Mouse (Mus musculus): ENCODE results near the gene Klf16. TPM values are rescaled to one million over a fixed set of nuclear protein-coding genes. Genes with fewer than 3 reads are reported as not detected.

The Klf16 gene
- 7.1 and 8.1 TPM in 2 replicates for polyA plus RNA-seq (2016; fragmentation: Nextera tagmentation; extraction: Ambion mirVana)

GRCm38 (mm10) chr10:80577195-80578130, at the start of gene Klf16:
Klf16 (minus strand) TSS chr10:80577321.
- H3K4me3 ChIP-seq, result peak within 1 kb of the TSS; percentile 77
- 1% methylated on average over 65 of the region's 97 CpGs for WGBS
- H3K27me3 ChIP-seq, result no peaks in the 10 kb centered on the region
- H3K9ac ChIP-seq, result peak within 1 kb of the TSS; percentile 83
- 0 out of 2 replicates have a peak, but pooled peaks cover 1% of the 10 kb centered on the region for H3K36me3 ChIP-seq
- H3K27ac ChIP-seq, result peak within 1 kb of the TSS; percentile 81
- H3K4me1 ChIP-seq, result peaks cover 46% of the 10 kb centered on the region
- ATAC-seq (ENCODE audit: low FRiP score), result peak; percentile 80
- no peaks in the 10 kb centered on the region for H3K9me3 ChIP-seq (replicated peaks)
- peak within 1 kb of the TSS; percentile 96 for H3K4me2 ChIP-seq (replicated peaks)

- H3K9ac ChIP-seq, result peak overlapping the region; percentile 24; the same call in 1 of the 2 replicates
- 95% methylated on average over 4 of the region's 4 CpGs for WGBS
- H3K27ac ChIP-seq, result no peak overlapping the region
- H3K4me1 ChIP-seq, result peaks cover 53% of the 10 kb centered on the region
- no peak overlapping the region for H3K4me2 ChIP-seq (replicated peaks)
- no peak for ATAC-seq (ENCODE audit: low FRiP score)
- no peak overlapping the region for H3K4me3 ChIP-seq
- H3K27me3 ChIP-seq, result no peaks in the 10 kb centered on the region
- 0 out of 2 replicates have a peak, but pooled peaks cover 8% of the 10 kb centered on the region for H3K36me3 ChIP-seq
- no peaks in the 10 kb centered on the region for H3K9me3 ChIP-seq (replicated peaks)
These were observed 48.6 kb upstream of the Klf16 start for GRCm38 (mm10) chr10:80625764-80626163.

- H3K27ac ChIP-seq, result peak overlapping the region; percentile 84
- H3K4me1 ChIP-seq, result peaks cover 39% of the 10 kb centered on the region
- 16% methylated on average over 15 of the region's 15 CpGs for WGBS
- H3K9ac ChIP-seq, result peak overlapping the region; percentile 94
- no peak for ATAC-seq (ENCODE audit: low FRiP score)
- no peaks in the 10 kb centered on the region for H3K27me3 ChIP-seq
- H3K4me2 ChIP-seq (replicated peaks), result peak overlapping the region; percentile 98
- H3K4me3 ChIP-seq, result peak overlapping the region; percentile 85
- H3K36me3 ChIP-seq, result no peaks in the 10 kb centered on the region
- H3K9me3 ChIP-seq (replicated peaks), result no peaks in the 10 kb centered on the region
These were observed 46.5 kb upstream of the Klf16 start for GRCm38 (mm10) chr10:80623457-80624191.

GRCm38 (mm10) chr10:80622661-80623456, 45.7 kb upstream of the Klf16 start, which contains the start of gene Csnk1g2:
Csnk1g2 (plus strand) TSS chr10:80622838.
- H3K36me3 ChIP-seq, result no peaks in the 10 kb centered on the region
- H3K9me3 ChIP-seq (replicated peaks), result no peaks in the 10 kb centered on the region
- no peak; the same call in 1 of the 2 replicates for ATAC-seq (ENCODE audit: low FRiP score)
- WGBS, result 1% methylated on average over 54 of the region's 85 CpGs
- peak within 1 kb of the TSS; percentile 85 for H3K4me3 ChIP-seq
- H3K4me1 ChIP-seq, result peaks cover 38% of the 10 kb centered on the region
- no peaks in the 10 kb centered on the region for H3K27me3 ChIP-seq
- peak within 1 kb of the TSS; percentile 98 for H3K4me2 ChIP-seq (replicated peaks)
- H3K27ac ChIP-seq, result peak within 1 kb of the TSS; percentile 96
- H3K9ac ChIP-seq, result peak within 1 kb of the TSS; percentile 94

GRCm38 (mm10) chr10:80621940-80622660, 45.0 kb upstream of the Klf16 start:
- Histone ChIP-seq H3K9ac (peak overlapping the region; percentile 94; the same call in 1 of the 2 replicates), H3K4me3 (peak overlapping the region; percentile 85), H3K4me2 (replicated peaks) (peak overlapping the region; percentile 98), H3K4me1 (peaks cover 33% of the 10 kb centered on the region), H3K27me3 (no peaks in the 10 kb centered on the region), H3K36me3 (no peaks in the 10 kb centered on the region), H3K9me3 (replicated peaks) (no peaks in the 10 kb centered on the region), H3K27ac (peak overlapping the region; percentile 96)
- under 1% methylated on average over 64 of the region's 64 CpGs for WGBS
- peak; percentile 96 for ATAC-seq (ENCODE audit: low FRiP score)

GRCm38 (mm10) chr10:80621690-80621939, 44.5 kb upstream of the Klf16 start:
- Histone ChIP-seq H3K4me1 (peaks cover 33% of the 10 kb centered on the region), H3K27me3 (no peaks in the 10 kb centered on the region)
- WGBS, result 6% methylated on average over 9 of the region's 9 CpGs

DNA sequence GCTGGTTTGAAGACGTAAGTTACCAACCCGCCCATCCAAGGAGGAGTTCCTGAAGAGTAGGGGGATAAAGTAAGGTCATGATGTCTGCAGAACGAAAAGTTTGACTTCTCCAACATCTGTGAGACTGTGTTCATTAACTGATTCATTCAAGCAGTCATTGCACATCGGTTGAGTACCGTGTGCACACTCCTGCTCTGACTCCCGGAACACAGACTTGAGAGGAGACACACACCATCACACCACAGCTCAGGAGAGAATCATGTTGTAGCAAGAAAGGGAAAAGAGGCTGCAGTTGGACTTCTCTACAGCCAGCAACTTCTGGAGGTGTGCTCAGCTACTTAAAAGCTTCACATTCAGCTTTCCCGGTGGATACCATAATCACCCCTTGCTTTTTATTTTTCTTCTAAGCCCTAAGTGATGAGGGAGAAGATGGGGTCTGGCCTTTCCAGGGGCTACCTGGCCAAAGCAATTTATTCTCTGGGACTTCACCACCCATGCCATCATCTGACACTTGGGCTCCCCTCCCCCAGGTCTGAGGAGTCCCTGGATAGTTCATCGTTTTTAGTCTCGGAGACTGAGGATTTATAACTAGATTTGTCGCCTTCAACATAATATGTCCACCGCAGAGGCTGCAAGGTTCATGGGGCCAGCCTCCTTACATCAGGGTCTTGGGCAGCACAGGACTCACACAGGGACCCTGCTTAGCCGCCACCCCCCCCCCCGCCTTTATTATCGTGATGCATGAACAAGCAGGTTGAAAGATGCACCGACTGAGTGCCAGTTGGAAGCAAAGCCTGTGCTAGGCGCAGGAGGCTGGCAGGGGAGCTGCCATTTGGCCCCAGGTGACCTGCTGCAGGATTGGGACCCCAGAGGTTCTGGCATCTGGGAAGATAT, 43.9 kb upstream of the Klf16 start:
- peak overlapping the region; percentile 70 for H3K9ac ChIP-seq
- no peak for ATAC-seq (ENCODE audit: low FRiP score)
- H3K27ac ChIP-seq, result peak overlapping the region; percentile 96
- H3K36me3 ChIP-seq, result peaks cover 6% of the 10 kb centered on the region
- no peaks in the 10 kb centered on the region for H3K27me3 ChIP-seq
- peaks cover 33% of the 10 kb centered on the region for H3K4me1 ChIP-seq
- no peaks in the 10 kb centered on the region for H3K9me3 ChIP-seq (replicated peaks)
- H3K4me2 ChIP-seq (replicated peaks), result peak overlapping the region; percentile 59
- H3K4me3 ChIP-seq, result peak overlapping the region; percentile 85
- 55% methylated on average over 16 of the region's 16 CpGs for WGBS

More at GRCm38 (mm10) chr10:80621690-80621939, 44.5 kb upstream of the Klf16 start:
- Histone ChIP-seq H3K9me3 (replicated peaks) (no peaks in the 10 kb centered on the region), H3K27ac (peak overlapping the region; percentile 96), H3K36me3 (no peaks in the 10 kb centered on the region), H3K9ac (peak overlapping the region; percentile 70), H3K4me3 (peak overlapping the region; percentile 85), H3K4me2 (replicated peaks) (peak overlapping the region; percentile 59)
- ATAC-seq (ENCODE audit: low FRiP score), result no peak

DNA sequence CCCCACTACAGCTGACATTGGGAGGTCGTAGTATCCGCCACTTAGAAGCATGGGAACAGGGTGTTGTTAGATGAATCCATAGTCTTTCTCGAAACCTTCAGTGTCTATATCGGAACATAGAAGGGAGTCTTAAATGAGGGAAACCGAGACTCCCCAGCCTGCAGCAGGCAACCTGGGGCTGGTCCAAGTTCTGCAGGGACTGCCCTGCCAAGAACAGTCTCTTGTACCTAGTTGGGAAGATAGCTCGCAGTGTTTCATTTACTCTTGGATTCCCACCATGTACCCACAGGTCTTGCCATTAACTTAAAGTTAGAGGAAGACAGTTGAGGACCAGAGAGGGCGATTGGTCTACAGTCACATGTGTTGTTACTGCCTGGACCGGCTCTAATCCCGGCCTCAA, 43.2 kb upstream of the Klf16 start:
- H3K27ac ChIP-seq, result no peak overlapping the region
- 88% methylated on average over 9 of the region's 9 CpGs for WGBS

GRCm38 (mm10) chr10:80619465-80620244, 42.5 kb upstream of the Klf16 start:
- no peak for ATAC-seq (ENCODE audit: low FRiP score)
- H3K27me3 ChIP-seq, result no peaks in the 10 kb centered on the region
- no peak overlapping the region for H3K9ac ChIP-seq
- H3K4me3 ChIP-seq, result no peak overlapping the region
- no peak overlapping the region for H3K27ac ChIP-seq
- WGBS, result 31% methylated on average over 8 of the region's 8 CpGs
- peaks cover 24% of the 10 kb centered on the region for H3K4me1 ChIP-seq
- H3K4me2 ChIP-seq (replicated peaks), result no peak overlapping the region
- no peaks in the 10 kb centered on the region for H3K9me3 ChIP-seq (replicated peaks)
- peaks cover 19% of the 10 kb centered on the region for H3K36me3 ChIP-seq

More for the DNA sequence above, 43.2 kb upstream of the Klf16 start:
- peaks cover 12% of the 10 kb centered on the region for H3K36me3 ChIP-seq
- no peaks in the 10 kb centered on the region for H3K9me3 ChIP-seq (replicated peaks)
- H3K4me2 ChIP-seq (replicated peaks), result no peak overlapping the region
- no peak overlapping the region for H3K9ac ChIP-seq
- H3K27me3 ChIP-seq, result no peaks in the 10 kb centered on the region
- ATAC-seq (ENCODE audit: low FRiP score), result no peak
- peaks cover 29% of the 10 kb centered on the region for H3K4me1 ChIP-seq
- H3K4me3 ChIP-seq, result no peak overlapping the region

- Histone ChIP-seq H3K27me3 (no peaks in the 10 kb centered on the region), H3K9ac (no peak overlapping the region), H3K4me3 (no peak overlapping the region), H3K36me3 (peaks cover 33% of the 10 kb centered on the region), H3K9me3 (replicated peaks) (no peaks in the 10 kb centered on the region), H3K4me1 (peaks cover 9% of the 10 kb centered on the region), H3K27ac (no peak overlapping the region), H3K4me2 (replicated peaks) (no peak overlapping the region)
- 80% methylated on average over 9 of the region's 9 CpGs for WGBS
- ATAC-seq (ENCODE audit: low FRiP score), result no peak
These were observed 41.1 kb upstream of the Klf16 start for GRCm38 (mm10) chr10:80618181-80618580.
